Mouse (Mus musculus): ENCODE measurements around the gene Phf2. TPM values are rescaled to one million over a fixed set of nuclear protein-coding genes. Genes with fewer than 3 reads are reported as not detected.
"Not testable (repeated sequence)": the region's sequence is repeated elsewhere in the genome, so short reads cannot be mapped to it uniquely, and the experiment has no call there.

The Phf2 gene
- total RNA-seq, 2 experiments from 2014 or later = 15.9 to 28.5 TPM

- ATAC-seq (replicated peaks; ENCODE audit: low FRiP score, poor library complexity, severe bottlenecking) = no peak
Measured at GRCm38 (mm10) chr13:48814406-48814805, 56.5 kb downstream of the Phf2 start.

GRCm38 (mm10) chr13:48810991-48811390, 59.9 kb downstream of the Phf2 start:
- no peak for ATAC-seq (replicated peaks; ENCODE audit: low FRiP score, poor library complexity, severe bottlenecking)

GRCm38 (mm10) chr13:48810274-48810823, 60.6 kb downstream of the Phf2 start:
- ATAC-seq (replicated peaks; ENCODE audit: low FRiP score, poor library complexity, severe bottlenecking) = no peak

- not testable (repeated sequence) for ATAC-seq (replicated peaks; ENCODE audit: low FRiP score, poor library complexity, severe bottlenecking)
Measured at GRCm38 (mm10) chr13:48809668-48810067, 61.3 kb downstream of the Phf2 start.

- 0 out of 2 replicates have a peak, but pooled peaks have one; percentile 41 for ATAC-seq (replicated peaks; ENCODE audit: low FRiP score, poor library complexity, severe bottlenecking)
Measured at GRCm38 (mm10) chr13:48807481-48808031, 63.4 kb downstream of the Phf2 start.

GRCm38 (mm10) chr13:48802181-48802580, 68.7 kb downstream of the Phf2 start:
- no peak for ATAC-seq (replicated peaks; ENCODE audit: low FRiP score, poor library complexity, severe bottlenecking)

- no peak for ATAC-seq (replicated peaks; ENCODE audit: low FRiP score, poor library complexity, severe bottlenecking)
Measured at GRCm38 (mm10) chr13:48800850-48801546, 69.9 kb downstream of the Phf2 start.

GRCm38 (mm10) chr13:48798256-48798771, 72.6 kb downstream of the Phf2 start:
- ATAC-seq (replicated peaks; ENCODE audit: low FRiP score, poor library complexity, severe bottlenecking) = no peak

GRCm38 (mm10) chr13:48796906-48797305, 74.0 kb downstream of the Phf2 start:
- no peak for ATAC-seq (replicated peaks; ENCODE audit: low FRiP score, poor library complexity, severe bottlenecking)

- ATAC-seq (replicated peaks; ENCODE audit: low FRiP score, poor library complexity, severe bottlenecking) = no peak
Measured at GRCm38 (mm10) chr13:48795711-48796110, 75.2 kb downstream of the Phf2 start.

GRCm38 (mm10) chr13:48784594-48785298, 86.2 kb downstream of the Phf2 start:
- no peak for ATAC-seq (replicated peaks; ENCODE audit: low FRiP score, poor library complexity, severe bottlenecking)

- ATAC-seq (replicated peaks; ENCODE audit: low FRiP score, poor library complexity, severe bottlenecking) = no peak
Measured at GRCm38 (mm10) chr13:48784151-48784550, 86.8 kb downstream of the Phf2 start.

- ATAC-seq (replicated peaks; ENCODE audit: low FRiP score, poor library complexity, severe bottlenecking) = no peak
Measured at GRCm38 (mm10) chr13:48782727-48783725, 87.9 kb downstream of the Phf2 start.

GRCm38 (mm10) chr13:48780345-48781010, 90.4 kb downstream of the Phf2 start:
- ATAC-seq (replicated peaks; ENCODE audit: low FRiP score, poor library complexity, severe bottlenecking) = no peak

GRCm38 (mm10) chr13:48779592-48780344, 91.2 kb downstream of the Phf2 start:
- no peak for ATAC-seq (replicated peaks; ENCODE audit: low FRiP score, poor library complexity, severe bottlenecking)

- ATAC-seq (replicated peaks; ENCODE audit: low FRiP score, poor library complexity, severe bottlenecking) = no peak
Measured at GRCm38 (mm10) chr13:48778138-48778537, 92.8 kb downstream of the Phf2 start.

GRCm38 (mm10) chr13:48774506-48774905, 96.4 kb downstream of the Phf2 start:
- ATAC-seq (replicated peaks; ENCODE audit: low FRiP score, poor library complexity, severe bottlenecking) = no peak

GRCm38 (mm10) chr13:48768109-48768508, 102.8 kb downstream of the Phf2 start:
- no peak for ATAC-seq (replicated peaks; ENCODE audit: low FRiP score, poor library complexity, severe bottlenecking)
